In genomic region chr19:5561252-5561790, GRCm38 (mm10) we compare ENCODE assay signal across 9 mouse cellular contexts. TPM values are rescaled to one million over a fixed set of nuclear protein-coding genes. Genes with fewer than 3 reads are reported as not detected.
DNase-seq lines count a peak whose midpoint lies in the region; ATAC-seq and TF ChIP-seq lines count a peak whose summit lies in the region.
"Had no signal": no experiment of that assay in that cellular context is flagged by ENCODE, and none has a peak within 500 bp of the region (broad histone marks: within the 10 kb centered on the region; RNA-seq: fewer than 3 reads in every experiment).

No protein-coding gene starts in this region.

- TF ChIP-seq CTCF in lung, adult 2 months (IDR thresholded peaks at IDR 0.05; ENCODE audit: insufficient read depth, low read length), result no peak
- TF ChIP-seq CTCF in intestine, postnatal 0 days (IDR thresholded peaks at IDR 0.05; ENCODE audit: low read depth), result no peak
- TF ChIP-seq CTCF in stomach, postnatal 0 days (IDR thresholded peaks at IDR 0.05; ENCODE audit: low read depth), result no peak

- H3K27me3 ChIP-seq in intestine, postnatal 0 days (replicated peaks; ENCODE audit: control insufficient read depth, insufficient read depth, low read length), result peaks cover 14% of the 10 kb centered on the region; the same call in 1 of the 2 replicates
- peaks cover 100% of the 10 kb centered on the region for H3K27me3 ChIP-seq in liver, embryonic 13.5 days
- no peaks in the 10 kb centered on the region for H3K27me3 ChIP-seq in stomach, postnatal 0 days (ENCODE audit: control insufficient read depth, insufficient read depth, low read length)

- 27% methylated on average over 10 of the region's 10 CpGs for WGBS in lung, adult 2 months
- 14% methylated on average over 10 of the region's 10 CpGs for WGBS in intestine, postnatal 0 days
- 22% methylated on average over 10 of the region's 10 CpGs for WGBS in liver, embryonic 13.5 days (ENCODE audit: insufficient replicate concordance)
- WGBS in stomach, postnatal 0 days, result 18% methylated on average over 10 of the region's 10 CpGs

- peak; percentile 32 for ATAC-seq in intestine, postnatal 0 days
- ATAC-seq in liver, embryonic 13.5 days (ENCODE audit: low read depth), result no peak
- peak; percentile 9; the same call in 1 of the 2 replicates for ATAC-seq in stomach, postnatal 0 days (ENCODE audit: low FRiP score, low TSS enrichment)
- ATAC-seq: Patski had no signal

- peak overlapping the region; percentile 77 for H3K4me2 ChIP-seq in intestine, postnatal 0 days (replicated peaks; ENCODE audit: low read depth)
- H3K4me2 ChIP-seq in liver, embryonic 13.5 days, result peak overlapping the region; percentile 57; the same call in 1 of the 2 replicates
- H3K4me2 ChIP-seq in stomach, postnatal 0 days (replicated peaks; ENCODE audit: low read depth), result peak overlapping the region; percentile 58

- H3K4me3 ChIP-seq in lung, adult 2 months (replicated peaks; ENCODE audit: extremely low read depth, low read depth, low read length), result no peak overlapping the region
- peak overlapping the region; percentile 58 for H3K4me3 ChIP-seq in intestine, postnatal 0 days (ENCODE audit: low read depth, low read length)
- peak overlapping the region; percentile 39; the same call in 1 of the 2 replicates for H3K4me3 ChIP-seq in liver, embryonic 13.5 days (replicated peaks)
- H3K4me3 ChIP-seq in stomach, postnatal 0 days (ENCODE audit: low read depth, low read length), result peak overlapping the region; percentile 50

- no peaks in the 10 kb centered on the region for H3K36me3 ChIP-seq in intestine, postnatal 0 days (ENCODE audit: control insufficient read depth, insufficient read depth)
- no peaks in the 10 kb centered on the region for H3K36me3 ChIP-seq in liver, embryonic 13.5 days
- no peaks in the 10 kb centered on the region for H3K36me3 ChIP-seq in stomach, postnatal 0 days (ENCODE audit: control insufficient read depth, insufficient read depth, low read length)

- peak overlapping the region; percentile 94 for H3K27ac ChIP-seq in intestine, postnatal 0 days (ENCODE audit: low read depth, low read length)
- H3K27ac ChIP-seq in liver, embryonic 13.5 days, result no peak overlapping the region
- peak overlapping the region; percentile 86 for H3K27ac ChIP-seq in stomach, postnatal 0 days (replicated peaks)

- no peaks in the 10 kb centered on the region for H3K9me3 ChIP-seq in intestine, postnatal 0 days (ENCODE audit: control insufficient read depth)
- H3K9me3 ChIP-seq in liver, embryonic 13.5 days (replicated peaks), result no peaks in the 10 kb centered on the region
- H3K9me3 ChIP-seq in stomach, postnatal 0 days (ENCODE audit: control insufficient read depth, low read length), result no peaks in the 10 kb centered on the region

- TF ChIP-seq EP300 in stomach, postnatal 0 days (optimal IDR thresholded peaks at IDR 0.05), result no peak

- 0 out of 2 replicates have a peak, but pooled peaks cover 4% of the 10 kb centered on the region for H3K4me1 ChIP-seq in lung, adult 2 months (ENCODE audit: control insufficient read depth, insufficient read depth, low read length)
- H3K4me1 ChIP-seq in intestine, postnatal 0 days (replicated peaks; ENCODE audit: control insufficient read depth, insufficient read depth, low read length), result peaks cover 3% of the 10 kb centered on the region; the same call in 1 of the 2 replicates
- H3K4me1 ChIP-seq in liver, embryonic 13.5 days (replicated peaks), result peaks cover 23% of the 10 kb centered on the region
- H3K4me1 ChIP-seq in stomach, postnatal 0 days (replicated peaks; ENCODE audit: control insufficient read depth, insufficient read depth), result no peaks in the 10 kb centered on the region

- no peak for TF ChIP-seq POLR2A in lung, adult 2 months (IDR thresholded peaks at IDR 0.05; ENCODE audit: borderline replicate concordance, extremely low read depth, low read depth, low read length)

- peak; percentile 19 for DNase-seq in lung, postnatal 14 days
- DNase-seq in lung, adult 2 months, result no peak
- DNase-seq in liver, embryonic 13.5 days, result no peak
- DNase-seq in stomach, postnatal 0 days (ENCODE audit: low spot score), result peak; percentile 54
- no peak for DNase-seq in cerebellum, postnatal 14 days
- DNase-seq in urinary bladder, postnatal 10 days (ENCODE audit: low spot score), result no peak
- no peak for DNase-seq in embryo, embryonic 9.5 days (ENCODE audit: extremely low spot score)

- 0 out of 2 replicates have a peak overlapping the region, but pooled peaks have one; percentile 53 for H3K9ac ChIP-seq in intestine, postnatal 0 days (ENCODE audit: low read depth, low read length)
- H3K9ac ChIP-seq in liver, embryonic 13.5 days, result no peak overlapping the region
- H3K9ac ChIP-seq in stomach, postnatal 0 days (ENCODE audit: low read length), result peak overlapping the region; percentile 47

RNA-seq across cellular contexts. Expression of gene Ovol1, which starts 0.9 kb away (rescaled TPM):
- 2.3 and 11.2 TPM in 2 replicates for polyA plus RNA-seq in lung, adult 2 months (2012; rRNA removed)
- polyA plus RNA-seq in intestine, postnatal 0 days (2015; fragmentation: Nextera tagmentation; extraction: Ambion mirVana), result 19.2 and 24.1 TPM in 2 replicates
- polyA plus RNA-seq in liver, embryonic 13.5 days (2015; fragmentation: Nextera tagmentation; extraction: Ambion mirVana), result 0.06 and 0.09 TPM in 2 replicates
- 26.6 and 28.2 TPM in 2 replicates for polyA plus RNA-seq in stomach, postnatal 0 days (2015; fragmentation: Nextera tagmentation; extraction: Ambion mirVana)

RNA-seq across cellular contexts. Expression of gene Ap5b1, which starts 6.5 kb away (rescaled TPM):
- polyA plus RNA-seq in lung, adult 2 months (2012; rRNA removed), result 14.5 and 15.3 TPM in 2 replicates
- 13.0 and 15.9 TPM in 2 replicates for polyA plus RNA-seq in intestine, postnatal 0 days (2015; fragmentation: Nextera tagmentation; extraction: Ambion mirVana)
- polyA plus RNA-seq in liver, embryonic 13.5 days (2015; fragmentation: Nextera tagmentation; extraction: Ambion mirVana), result 2.3 and 2.9 TPM in 2 replicates
- polyA plus RNA-seq in stomach, postnatal 0 days (2015; fragmentation: Nextera tagmentation; extraction: Ambion mirVana), result 4.7 and 5.7 TPM in 2 replicates

RNA-seq across cellular contexts. Expression of gene Rnaseh2c, which starts 40.4 kb away (rescaled TPM):
- polyA plus RNA-seq in lung, adult 2 months (2012; rRNA removed), result 38.6 and 47.6 TPM in 2 replicates
- 73.8 and 81.0 TPM in 2 replicates for polyA plus RNA-seq in intestine, postnatal 0 days (2015; fragmentation: Nextera tagmentation; extraction: Ambion mirVana)
- 164 and 176 TPM in 2 replicates for polyA plus RNA-seq in liver, embryonic 13.5 days (2015; fragmentation: Nextera tagmentation; extraction: Ambion mirVana)
- polyA plus RNA-seq in stomach, postnatal 0 days (2015; fragmentation: Nextera tagmentation; extraction: Ambion mirVana), result 57.3 and 64.7 TPM in 2 replicates

RNA-seq across cellular contexts. Expression of gene Kat5, which starts 48.7 kb away (rescaled TPM):
- polyA plus RNA-seq in lung, adult 2 months (2012; rRNA removed), result 72.5 and 75.7 TPM in 2 replicates
- 37.4 and 38.6 TPM in 2 replicates for polyA plus RNA-seq in intestine, postnatal 0 days (2015; fragmentation: Nextera tagmentation; extraction: Ambion mirVana)
- polyA plus RNA-seq in liver, embryonic 13.5 days (2015; fragmentation: Nextera tagmentation; extraction: Ambion mirVana), result 21.7 and 23.8 TPM in 2 replicates
- 31.8 and 37.9 TPM in 2 replicates for polyA plus RNA-seq in stomach, postnatal 0 days (2015; fragmentation: Nextera tagmentation; extraction: Ambion mirVana)

RNA-seq across cellular contexts. Expression of gene Snx32, which starts 51.0 kb away (rescaled TPM):
- 8.8 and 15.6 TPM in 2 replicates for polyA plus RNA-seq in lung, adult 2 months (2012; rRNA removed)
- polyA plus RNA-seq in intestine, postnatal 0 days (2015; fragmentation: Nextera tagmentation; extraction: Ambion mirVana), result 3.8 and 4.5 TPM in 2 replicates
- 6.4 and 7.0 TPM in 2 replicates for polyA plus RNA-seq in liver, embryonic 13.5 days (2015; fragmentation: Nextera tagmentation; extraction: Ambion mirVana)
- 2.8 and 3.8 TPM in 2 replicates for polyA plus RNA-seq in stomach, postnatal 0 days (2015; fragmentation: Nextera tagmentation; extraction: Ambion mirVana)

Comparison
In these comparisons a context has a peak if more than half of its experiments do, and no peak if none do; other contexts are left out.
1. DNase-seq: peak in lung, postnatal 14 days (single experiment) and stomach, postnatal 0 days (single experiment); none in lung, adult 2 months (single experiment), liver, embryonic 13.5 days (single experiment), cerebellum, postnatal 14 days (0 of 2), urinary bladder, postnatal 10 days (single experiment) and embryo, embryonic 9.5 days (single experiment).
2. Peak in every context shown above with its lines, with median percentiles within 50 percentile points of each other: H3K4me2 ChIP-seq.